Mouse (Mus musculus): ENCODE results near the gene Vav1.

GRCm38 (mm10) chr17:57260351-57260750 lies 18.5 kb upstream of the Vav1 start:
- no peak for TF ChIP-seq POLR2A (IDR thresholded peaks at IDR 0.05; ENCODE audit: borderline replicate concordance, control insufficient read depth, low read depth, low read length)
- no peak for TF ChIP-seq CTCF (IDR thresholded peaks at IDR 0.05; ENCODE audit: control insufficient read depth, insufficient read depth, low read length)
